Mouse (Mus musculus) retina, adult 2 months (tissue): ENCODE measurements around the gene Vdr.

Experiments
- DNase-seq: peaks from one replicate; pipeline ENCODE4 v3.0.0-alpha.2; 2012; ENCODE audit warnings: low read depth, low spot score

Gene Vdr

GRCm38 (mm10) chr15:97830253-97830787 lies 80.1 kb downstream of the Vdr start:
- no peak for DNase-seq

GRCm38 (mm10) chr15:97829432-97829831 lies 81.0 kb downstream of the Vdr start:
- DNase-seq = no peak

- no peak for DNase-seq
These were observed 81.5 kb downstream of the Vdr start for GRCm38 (mm10) chr15:97828901-97829338.

- DNase-seq = no peak
These were observed 82.1 kb downstream of the Vdr start for GRCm38 (mm10) chr15:97828221-97828842.

GRCm38 (mm10) chr15:97827401-97827800 lies 83.0 kb downstream of the Vdr start:
- no peak for DNase-seq

GRCm38 (mm10) chr15:97826588-97827261 lies 83.7 kb downstream of the Vdr start:
- no peak for DNase-seq

GRCm38 (mm10) chr15:97825941-97826587 lies 84.4 kb downstream of the Vdr start:
- DNase-seq = no peak

GRCm38 (mm10) chr15:97825071-97825940 lies 85.1 kb downstream of the Vdr start:
- no peak for DNase-seq

GRCm38 (mm10) chr15:97824042-97824441 lies 86.4 kb downstream of the Vdr start:
- DNase-seq = no peak

- DNase-seq = no peak
These were observed 87.0 kb downstream of the Vdr start for GRCm38 (mm10) chr15:97823479-97823878.

- no peak for DNase-seq
These were observed 87.7 kb downstream of the Vdr start for GRCm38 (mm10) chr15:97822545-97823228.

GRCm38 (mm10) chr15:97821983-97822363 lies 88.5 kb downstream of the Vdr start:
- no peak for DNase-seq

- no peak for DNase-seq
These were observed 89.0 kb downstream of the Vdr start for GRCm38 (mm10) chr15:97821321-97821982.

GRCm38 (mm10) chr15:97819937-97820336 lies 90.5 kb downstream of the Vdr start:
- no peak for DNase-seq

- no peak for DNase-seq
These were observed 94.0 kb downstream of the Vdr start for GRCm38 (mm10) chr15:97816199-97816994.

- no peak for DNase-seq
These were observed 95.2 kb downstream of the Vdr start for GRCm38 (mm10) chr15:97815254-97815653.

GRCm38 (mm10) chr15:97814703-97815102 lies 95.7 kb downstream of the Vdr start:
- no peak for DNase-seq

- DNase-seq = no peak
These were observed 96.8 kb downstream of the Vdr start for GRCm38 (mm10) chr15:97813452-97814204.

- DNase-seq = no peak
These were observed 97.6 kb downstream of the Vdr start for GRCm38 (mm10) chr15:97812875-97813274.
